Mouse (Mus musculus) bone marrow, adult 2 months (tissue): Measurements from ENCODE around the gene Ric8b.

Experiments
- CTCF ChIP-seq: fragments of 200-500 bp; IDR thresholded peaks from 2 replicates; pipeline ENCODE4 v1.5.1; 2011; ENCODE audit warnings: low read length, control low read depth; ENCODE audit not compliant: control insufficient read depth, insufficient read depth
- POLR2A ChIP-seq: fragments of 200-500 bp; IDR thresholded peaks from 2 replicates; pipeline ENCODE4 v1.6.1; 2011; ENCODE audit warnings: low read depth, mild to moderate bottlenecking, control low read depth, low read length, borderline replicate concordance; ENCODE audit not compliant: control insufficient read depth

DNA sequence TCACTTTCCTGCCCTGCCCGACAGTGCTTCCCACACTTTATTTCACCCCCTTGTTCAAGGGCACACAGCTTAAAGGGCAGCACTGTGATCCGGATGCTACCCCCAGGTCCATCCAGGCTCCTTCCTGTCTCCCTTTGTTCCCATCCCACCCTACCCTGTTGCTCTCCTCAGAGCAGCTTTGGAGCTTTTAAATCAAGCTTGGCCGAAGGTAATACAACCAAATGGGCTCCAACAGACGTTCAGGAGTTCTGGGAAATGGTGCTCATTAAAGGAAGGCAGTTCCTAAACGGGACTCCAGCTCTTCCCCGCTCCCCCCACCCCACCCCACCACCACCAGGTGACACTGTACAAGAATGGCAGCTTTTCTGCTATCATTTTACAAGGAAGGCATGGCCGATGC lies 7.2 kb upstream of the Ric8b start:
- TF ChIP-seq CTCF, result no peak
- TF ChIP-seq POLR2A, result no peak
